Mouse (Mus musculus) heart, adult 2 months (tissue): Measurements from ENCODE around the gene Bspry.

Experiments used
- CTCF ChIP-seq: fragments of 200-600 bp; IDR thresholded peaks from 2 replicates; pipeline ENCODE4 v1.8.1; 2022; ENCODE audit warnings: antibody characterized with exemption, mild to moderate bottlenecking, moderate library complexity
- POLR2A ChIP-seq: fragments of 200-500 bp; IDR thresholded peaks from 2 replicates; pipeline ENCODE4 v1.6.1; 2011; ENCODE audit warnings: mild to moderate bottlenecking, low read depth, low read length, control low read depth; ENCODE audit not compliant: insufficient read depth

- no peak for TF ChIP-seq CTCF
- no peak for TF ChIP-seq POLR2A
Measured at GRCm38 (mm10) chr4:62544801-62545200, 64.9 kb downstream of the Bspry start.
